ENCODE assay signal across 8 mouse cellular contexts in the genomic region with DNA sequence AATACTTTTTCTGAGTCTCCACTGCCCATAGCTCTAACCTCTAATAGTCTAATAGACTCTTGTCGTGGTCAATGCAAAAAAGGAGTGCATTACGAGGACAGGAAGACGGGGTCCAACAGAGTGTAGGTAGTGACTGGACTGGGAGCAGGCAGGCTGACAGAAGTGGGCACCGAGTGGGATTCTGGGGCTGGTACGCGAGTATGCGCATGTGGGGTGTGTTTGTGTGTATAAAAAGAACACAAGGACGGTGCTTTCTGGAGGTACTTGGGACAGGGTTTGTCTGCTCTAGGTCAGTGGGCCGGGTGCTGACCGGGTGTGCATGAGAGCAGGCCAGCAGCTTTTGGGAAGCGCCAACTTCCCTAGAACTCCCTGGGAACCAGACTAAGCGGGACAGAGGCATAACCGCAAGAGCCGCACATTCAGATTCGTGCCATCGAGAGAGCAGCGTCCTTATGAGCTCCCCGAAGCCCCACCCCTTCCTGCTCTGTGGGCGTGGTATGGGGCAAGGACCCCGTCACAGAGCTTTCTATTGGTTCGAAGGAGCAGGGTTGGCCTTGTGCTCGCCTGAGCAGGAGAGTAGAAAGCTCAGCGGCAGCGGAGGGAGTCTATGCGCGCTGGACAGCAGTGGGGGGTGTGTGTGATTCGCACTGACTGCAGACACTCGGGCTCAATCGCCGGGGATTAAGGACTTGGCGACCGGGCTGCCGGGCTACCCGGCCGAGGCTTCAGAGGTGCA. TPM values are rescaled to one million over a fixed set of nuclear protein-coding genes. Genes with fewer than 3 reads are reported as not detected.
DNase-seq lines count a peak whose midpoint lies in the region; ATAC-seq and TF ChIP-seq lines count a peak whose summit lies in the region.

A gene (plus strand): TSS at position 608 of the 736 bp plus-strand sequence.

- H3K9ac ChIP-seq in hindbrain, embryonic 14.5 days = peak within 1 kb of the TSS; percentile 77

- TF ChIP-seq CTCF in Patski (IDR thresholded peaks at IDR 0.05) = no peak

- H3K9me3 ChIP-seq in hindbrain, embryonic 14.5 days (ENCODE audit: control insufficient read depth, low read length) = no peaks in the 10 kb centered on the region

- H3K4me3 ChIP-seq in hindbrain, embryonic 14.5 days (replicated peaks; ENCODE audit: low read length) = peak within 1 kb of the TSS; percentile 70

- peak within 1 kb of the TSS; percentile 72 for H3K27ac ChIP-seq in hindbrain, embryonic 14.5 days

- CTCF ChIA-PET in Patski (lab: Charles Lee) = interaction anchor here (1.0 to 3.2 kb wide), 10 partner anchors 157 to 521 kb away, joined by 3 to 18 read pairs (median 4); no protein-coding TSS in a partner anchor

- H3K4me2 ChIP-seq in hindbrain, embryonic 14.5 days (replicated peaks) = peak within 1 kb of the TSS; percentile 75

- in situ Hi-C loops in Patski (cut with MboI; ENCODE audit: low pct_unique_long_range_greater_than_20kb) = loop anchor here (5.0 to 25.0 kb wide), 7 partner anchors 62 to 1352 kb away; a partner anchor contains a TSS

- ATAC-seq in Patski = peak; percentile 66
- ATAC-seq in hindbrain, embryonic 14.5 days (ENCODE audit: low FRiP score) = peak; percentile 94

- H3K27me3 ChIP-seq in Patski = no peaks in the 10 kb centered on the region
- H3K27me3 ChIP-seq in hindbrain, embryonic 14.5 days (ENCODE audit: control insufficient read depth, insufficient read depth, low read length) = no peaks in the 10 kb centered on the region

- WGBS in hindbrain, embryonic 14.5 days = 22% methylated on average over 34 of the region's 35 CpGs

- peak; percentile 62 for DNase-seq in Patski (ENCODE audit: low read depth, low spot score)
- DNase-seq in cerebellum, postnatal 25 days = peak; percentile 79 to 86
- DNase-seq in frontal cortex, postnatal 25 days (ENCODE audit: low spot score in 2 of 2) = peak; percentile 61 to 74
- peak; percentile 80 for DNase-seq in hindbrain, embryonic 14.5 days (ENCODE audit: low spot score)
- DNase-seq in layer of hippocampus, postnatal 36 days = peak; percentile 80 to 83
- peak; percentile 95 for DNase-seq in lung, postnatal 36 days
- DNase-seq in retina, postnatal 1 day = peak; percentile 96
- DNase-seq in urinary bladder, adult 18-20 months (ENCODE audit: low spot score in 2 of 2) = peak; percentile 71 to 87

- POLR2A ChIA-PET in Patski (lab: Charles Lee) = interaction anchor here (0.5 to 2.2 kb wide), 5 partner anchors 16 to 1059 kb away, joined by 3 to 6 read pairs (median 3); no protein-coding TSS in a partner anchor

- H3K36me3 ChIP-seq in hindbrain, embryonic 14.5 days (replicated peaks; ENCODE audit: control insufficient read depth, insufficient read depth) = no peaks in the 10 kb centered on the region

- H3K4me1 ChIP-seq in hindbrain, embryonic 14.5 days (replicated peaks; ENCODE audit: control insufficient read depth, insufficient read depth, low read length) = peaks cover 12% of the 10 kb centered on the region

RNA-seq across cellular contexts. Expression of the gene that starts here (rescaled TPM):
- polyA plus RNA-seq in Patski (2021) = 81.4 TPM
- 19.3 and 19.6 TPM in 2 replicates for polyA plus RNA-seq in hindbrain, embryonic 14.5 days (2014; fragmentation: Nextera tagmentation; extraction: Ambion mirVana)
- 10 to 100 TPM; 13.1 to 15.2 TPM for total RNA-seq in layer of hippocampus, postnatal 36 days (2021)

Comparison
In these comparisons a context has a peak if more than half of its experiments do, and no peak if none do; other contexts are left out.
1. Peak in every context shown above with its lines: DNase-seq, ATAC-seq, H3K4me3 ChIP-seq and H3K27ac ChIP-seq.